Mouse (Mus musculus) kidney, postnatal 0 days (tissue): ENCODE measurements around the gene Zw10. TPM values are rescaled to one million over a fixed set of nuclear protein-coding genes. Genes with fewer than 3 reads are reported as not detected.

ENCODE experiments used
- ATAC-seq: fragments of 200-750 bp; cut with Nextera tagmentation; replicated peaks from 2 replicates; pipeline ENCODE4 v1.8.0; 2017; ENCODE audit warnings: low read depth, moderate number of reproducible peaks, moderate TSS enrichment, moderate library complexity; ENCODE audit not compliant: low FRiP score
- DNase-seq: peaks from one replicate; pipeline ENCODE4 v3.0.0-alpha.2; 2016; ENCODE audit warnings: low spot score
- H3K27ac ChIP-seq: fragments of 300-500 bp; sonication (generic); 2 replicates; pipeline ENCODE4 v1.5.1; 2014; ENCODE audit warnings: mild to moderate bottlenecking
- H3K27me3 ChIP-seq: fragments of 300-500 bp; sonication (generic); 2 replicates; pipeline ENCODE4 v1.6.1; 2014; ENCODE audit warnings: low read length, mixed read lengths; ENCODE audit not compliant: insufficient read depth
- H3K36me3 ChIP-seq: fragments of 300-500 bp; sonication (generic); 2 replicates; pipeline ENCODE4 v1.6.1; 2014; ENCODE audit warnings: low read length, mixed read lengths; ENCODE audit not compliant: insufficient read depth
- H3K4me1 ChIP-seq: fragments of 300-500 bp; sonication (generic); replicated peaks from 2 replicates; pipeline ENCODE4 v1.6.1; 2014; ENCODE audit warnings: antibody characterized with exemption, low read length, mixed read lengths; ENCODE audit not compliant: insufficient read depth
- H3K4me2 ChIP-seq: fragments of 300-500 bp; sonication (generic); 2 replicates; pipeline ENCODE4 v1.6.1; 2014; ENCODE audit warnings: mild to moderate bottlenecking, low read length, moderate library complexity, mixed read lengths
- H3K4me3 ChIP-seq: fragments of 300-500 bp; sonication (generic); replicated peaks from 2 replicates; pipeline ENCODE4 v1.5.1; 2014; ENCODE audit warnings: low read depth, low read length
- H3K9ac ChIP-seq: fragments of 300-500 bp; sonication (generic); 2 replicates; pipeline ENCODE4 v1.6.1; 2014; ENCODE audit warnings: low read depth, low read length
- H3K9me3 ChIP-seq: fragments of 300-500 bp; sonication (generic); replicated peaks from 2 replicates; pipeline ENCODE4 v1.6.1; 2016; ENCODE audit warnings: low read length, inconsistent platforms, mixed read lengths
- CTCF ChIP-seq: IDR thresholded peaks from 2 replicates; pipeline ENCODE4 v1.5.1; 2016; ENCODE audit warnings: antibody characterized with exemption, low read depth, mild to moderate bottlenecking, moderate library complexity
- WGBS: fragments of 180-500 bp; shearing (Covaris S2); extraction: QIAGEN DNeasy Blood & Tissue Kit; methylation state at CpG from one replicate; pipeline ENCODE4 v1.1.7; 2014; 5-methylcytosine and 5-hydroxymethylcytosine counted together
- polyA plus RNA-seq: library from polyadenylated mRNA; unstranded; fragments of >200 nt; fragmentation: Nextera tagmentation; extraction: Ambion mirVana; gene quantifications from 2 replicates; pipeline ENCODE4 v1.2.1, GENCODE M21; 2015

Zw10 gene
- polyA plus RNA-seq, 1 experiment from 2014 or later: 19.1 TPM

DNA sequence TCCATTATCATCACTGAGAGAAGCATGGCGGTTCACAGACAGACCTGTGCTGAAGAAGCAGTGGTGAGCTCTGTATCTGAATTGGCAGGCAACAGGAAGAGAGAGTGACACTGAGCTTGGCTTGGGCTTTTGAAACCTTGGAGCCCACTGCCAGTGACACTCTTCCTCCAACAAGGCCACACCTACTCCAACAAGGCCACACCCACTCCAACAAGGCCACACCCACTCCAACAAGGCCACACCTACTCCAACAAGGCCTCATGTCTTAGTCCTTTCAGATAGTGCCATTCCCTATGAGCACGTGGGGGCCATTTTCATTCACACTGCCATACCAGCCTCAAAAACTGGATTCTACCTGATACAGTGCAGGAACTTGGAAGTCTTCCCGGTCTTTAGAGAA is 43.5 kb downstream of the Zw10 start:
- WGBS: 88% methylated on average over 3 of the region's 3 CpGs
- no peaks in the 10 kb centered on the region for H3K9me3 ChIP-seq

DNA sequence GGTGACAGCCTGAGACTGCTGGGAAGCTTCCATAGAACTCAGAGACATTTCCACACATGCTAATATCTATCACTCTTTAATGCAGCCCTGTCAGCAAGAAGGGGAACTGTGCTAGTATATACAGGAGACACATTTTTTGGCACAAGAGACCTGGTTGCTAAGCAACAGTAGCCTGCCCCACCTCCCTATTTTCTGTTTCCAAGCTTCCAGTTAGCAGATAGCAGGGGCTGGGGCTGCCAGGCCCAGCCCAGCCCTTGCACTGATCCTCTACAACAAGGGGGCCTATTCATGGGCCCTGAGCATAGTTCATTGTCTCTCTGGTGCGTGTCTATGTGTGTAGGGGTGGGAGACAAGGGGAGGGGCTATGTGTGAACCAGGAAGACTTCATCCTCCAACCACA is 46.9 kb downstream of the Zw10 start:
- Histone ChIP-seq H3K9me3 (no peaks in the 10 kb centered on the region), H3K4me1 (no peaks in the 10 kb centered on the region), H3K36me3 (no peaks in the 10 kb centered on the region), H3K4me3 (no peak overlapping the region), H3K27ac (no peak overlapping the region), H3K4me2 (no peak overlapping the region), H3K9ac (no peak overlapping the region), H3K27me3 (no peaks in the 10 kb centered on the region)
- ATAC-seq: no peak
- no peak for DNase-seq
- 39% methylated on average over 1 of the region's 1 CpGs for WGBS
- no peak for TF ChIP-seq CTCF

More for the DNA sequence above, 43.5 kb downstream of the Zw10 start:
- ATAC-seq (no peak), DNase-seq (no peak)
- Histone ChIP-seq H3K27ac (no peak overlapping the region), H3K9ac (no peak overlapping the region), H3K4me2 (no peak overlapping the region), H3K27me3 (no peaks in the 10 kb centered on the region), H3K4me1 (no peaks in the 10 kb centered on the region), H3K4me3 (no peak overlapping the region), H3K36me3 (no peaks in the 10 kb centered on the region)
- no peak for TF ChIP-seq CTCF

GRCm38 (mm10) chr9:49109101-49109500 is 53.7 kb downstream of the Zw10 start:
- no peak overlapping the region for H3K4me2 ChIP-seq
- H3K4me3 ChIP-seq: no peak overlapping the region
- H3K36me3 ChIP-seq: no peaks in the 10 kb centered on the region
- WGBS: 50% methylated on average over 7 of the region's 7 CpGs
- H3K27ac ChIP-seq: no peak overlapping the region
- ATAC-seq: no peak
- no peak for TF ChIP-seq CTCF
- no peak overlapping the region for H3K9ac ChIP-seq
- H3K4me1 ChIP-seq: no peaks in the 10 kb centered on the region
- no peaks in the 10 kb centered on the region for H3K9me3 ChIP-seq
- no peaks in the 10 kb centered on the region for H3K27me3 ChIP-seq
- DNase-seq: no peak

DNA sequence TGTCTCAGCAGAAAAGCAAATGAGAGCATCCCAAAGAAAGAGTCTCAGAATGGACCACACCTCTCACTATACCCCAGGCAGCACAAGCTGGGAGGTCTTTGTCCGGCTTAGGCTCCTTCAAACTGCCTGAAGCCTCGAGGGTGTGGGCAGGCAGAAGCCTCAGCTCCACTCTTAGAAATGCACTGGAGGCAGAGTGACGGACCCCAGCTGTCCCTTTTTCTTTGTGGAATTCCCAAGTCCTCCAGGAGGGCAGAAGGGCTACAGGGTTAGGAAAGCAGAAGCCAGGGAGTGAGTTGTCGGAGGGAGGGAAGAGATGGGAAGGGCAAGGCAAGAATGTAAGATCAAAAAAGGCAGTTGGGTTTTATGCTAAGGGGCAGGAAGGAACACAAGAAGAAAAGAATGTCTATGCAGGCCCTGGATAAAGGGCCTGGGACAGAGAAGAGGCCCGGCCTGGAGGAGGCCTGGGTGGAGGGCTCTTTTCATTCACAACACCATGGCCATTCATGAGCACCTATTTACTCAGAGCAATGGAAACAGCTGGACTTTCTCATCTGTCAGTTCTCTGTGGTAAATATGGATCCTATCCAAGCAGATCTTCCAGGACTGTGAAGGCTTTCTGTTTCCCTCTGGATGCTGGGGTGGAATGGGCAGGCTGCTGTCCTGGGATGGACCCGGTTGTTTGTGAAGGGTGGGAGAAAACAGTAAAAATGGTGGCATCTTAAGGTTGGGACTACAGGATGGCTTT is 55.2 kb downstream of the Zw10 start:
- Histone ChIP-seq H3K9ac (no peak overlapping the region), H3K4me1 (no peaks in the 10 kb centered on the region), H3K9me3 (no peaks in the 10 kb centered on the region), H3K27me3 (no peaks in the 10 kb centered on the region), H3K4me3 (no peak overlapping the region), H3K27ac (peak overlapping the region; percentile 48), H3K4me2 (no peak overlapping the region), H3K36me3 (no peaks in the 10 kb centered on the region)
- no peak for TF ChIP-seq CTCF
- peak; percentile 87 for DNase-seq
- 40% methylated on average over 6 of the region's 6 CpGs for WGBS
- ATAC-seq: peak; percentile 43; the same call in 1 of the 2 replicates

DNA sequence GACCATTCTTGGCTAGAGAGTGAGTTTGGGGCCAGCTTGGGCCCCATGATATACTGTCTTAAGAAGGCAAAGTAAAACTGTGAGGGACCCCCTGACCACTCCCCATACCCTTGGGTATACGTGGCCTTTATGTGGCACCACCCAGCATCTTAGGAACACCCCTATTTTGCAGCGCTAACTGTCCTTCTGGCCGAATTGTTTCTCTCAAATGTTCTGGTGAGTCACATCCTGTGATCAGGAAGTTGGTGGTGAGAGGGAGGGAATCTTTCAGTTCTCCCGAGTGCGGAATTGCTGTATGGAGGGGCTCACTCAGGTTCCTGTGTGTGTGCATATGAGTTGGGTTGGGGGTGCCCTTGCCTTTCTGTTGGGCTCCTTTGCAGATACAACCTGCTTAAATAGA is 55.9 kb downstream of the Zw10 start:
- ATAC-seq: no peak
- H3K4me1 ChIP-seq: no peaks in the 10 kb centered on the region
- H3K36me3 ChIP-seq: no peaks in the 10 kb centered on the region
- 60% methylated on average over 5 of the region's 5 CpGs for WGBS
- no peak for TF ChIP-seq CTCF
- no peak overlapping the region for H3K9ac ChIP-seq
- H3K27me3 ChIP-seq: no peaks in the 10 kb centered on the region
- no peak for DNase-seq
- H3K4me2 ChIP-seq: no peak overlapping the region
- no peak overlapping the region for H3K4me3 ChIP-seq
- H3K9me3 ChIP-seq: no peaks in the 10 kb centered on the region
- H3K27ac ChIP-seq: peak overlapping the region; percentile 48; the same call in 1 of the 2 replicates

DNA sequence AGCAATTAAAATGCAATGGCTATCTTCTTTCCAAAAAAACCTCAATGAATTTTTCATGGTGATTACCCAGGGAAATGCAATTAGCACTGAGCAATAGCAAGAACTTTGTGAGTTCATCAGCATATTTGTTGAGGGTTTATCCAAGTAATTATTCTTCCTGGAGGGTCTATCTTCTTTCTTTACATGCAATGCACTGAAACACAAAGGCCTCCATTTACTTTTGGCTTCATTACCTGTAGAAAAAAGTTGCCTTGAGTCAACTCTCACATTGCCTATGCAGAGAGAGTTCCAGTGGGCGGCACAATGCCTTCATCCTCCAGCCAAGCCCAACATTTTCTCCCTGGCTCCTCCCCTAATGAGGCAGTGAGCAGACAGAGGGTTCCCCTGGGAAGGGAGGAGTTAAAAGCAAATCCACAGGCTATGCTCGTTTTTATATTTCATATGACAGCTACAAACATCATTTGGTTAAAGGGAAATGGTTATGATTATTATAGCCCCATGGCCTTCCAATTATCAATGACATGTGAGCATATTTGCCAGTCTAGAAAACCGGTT is 62.9 kb downstream of the Zw10 start:
- Histone ChIP-seq H3K27me3 (no peaks in the 10 kb centered on the region), H3K9ac (no peak overlapping the region), H3K4me1 (no peaks in the 10 kb centered on the region), H3K36me3 (no peaks in the 10 kb centered on the region), H3K27ac (no peak overlapping the region), H3K4me2 (no peak overlapping the region), H3K9me3 (no peaks in the 10 kb centered on the region), H3K4me3 (no peak overlapping the region)
- TF ChIP-seq CTCF: no peak
- ATAC-seq (no peak), DNase-seq (no peak)
- 37% methylated on average over 3 of the region's 3 CpGs for WGBS
